ENCODE assay signal across 28 mouse cellular contexts in genomic region chr6:99428961-99429360, GRCm38 (mm10).
DNase-seq lines count a peak whose midpoint lies in the region; ATAC-seq and TF ChIP-seq lines count a peak whose summit lies in the region.
"Had no signal": no experiment of that assay in that cellular context is flagged by ENCODE, and none has a peak within 500 bp of the region (broad histone marks: within the 10 kb centered on the region; RNA-seq: fewer than 3 reads in every experiment).

No protein-coding gene starts in this region.

- no peak for TF ChIP-seq CTCF in thymus, adult 2 months (IDR thresholded peaks at IDR 0.05; ENCODE audit: borderline replicate concordance, control insufficient read depth, extremely low read depth, insufficient read depth, low read length, poor library complexity)

- no peak for ATAC-seq in erythroid progenitor cell, adult 5-6 weeks (replicated peaks; ENCODE audit: low FRiP score, poor library complexity, severe bottlenecking)
- ATAC-seq: activated CD4-positive, CD25-positive, alpha-beta regulatory T cell, adult 4 months; forebrain, embryonic 14.5 days; forebrain, postnatal 0 days; hindbrain, embryonic 16.5 days; inflammation-experienced regulatory T-cells, adult 6 months had no signal

- peak overlapping the region; percentile 83 for H3K27ac ChIP-seq in thymus, adult 2 months (ENCODE audit: control insufficient read depth, insufficient read depth, low read length)
- H3K27ac ChIP-seq: gastrocnemius, adult 2 months; heart, embryonic 15.5 days; hindbrain, embryonic 10.5 days; hindbrain, embryonic 13.5 days had no signal

- no peaks in the 10 kb centered on the region for H3K27me3 ChIP-seq in thymus, adult 2 months (ENCODE audit: control insufficient read depth, insufficient read depth, low read length)
- H3K27me3 ChIP-seq: heart, embryonic 12.5 days; heart, embryonic 15.5 days; hindbrain, embryonic 13.5 days had no signal

- WGBS in thymus, adult 2 months, result 0% methylated on average over 2 of the region's 2 CpGs

- no peaks in the 10 kb centered on the region for H3K36me3 ChIP-seq in thymus, adult 2 months (ENCODE audit: control insufficient read depth, insufficient read depth, low read length)
- H3K36me3 ChIP-seq: hindbrain, embryonic 13.5 days had no signal

- no peak for TF ChIP-seq POLR2A in thymus, adult 2 months (IDR thresholded peaks at IDR 0.05; ENCODE audit: control insufficient read depth, extremely low read depth, insufficient read depth, low read length, poor library complexity)

- no peak for DNase-seq in thymus, adult 2 months
- no peak for DNase-seq in thymus, postnatal 4 days
- DNase-seq in CD4-positive, CD25-positive, alpha-beta regulatory T cell, adult 2 months (ENCODE audit: low read depth, low spot score), result peak; percentile 71
- peak; percentile 54 for DNase-seq in T-cell, adult 2 months (ENCODE audit: low spot score)
- DNase-seq in naive thymus-derived CD4-positive, alpha-beta T cell, adult 2 months (ENCODE audit: low read depth), result peak; percentile 83
- DNase-seq in adrenal gland, postnatal 10 days, result no peak
- DNase-seq in kidney, postnatal 36 days, result no peak
- DNase-seq: adrenal gland, adult 8-10 months; adrenal gland, postnatal 36 days; B cell, adult 2 months; cerebellum, adult 18-20 months; cerebellum, adult 9-10 months; cerebellum, postnatal 14 days; forebrain, postnatal 0 days; gastrocnemius, adult 2 months; gastrocnemius, postnatal 14 days; heart, adult 18-20 months; heart, postnatal 10 days; heart, postnatal 36 days had no signal

- H3K4me3 ChIP-seq in thymus, adult 2 months (ENCODE audit: control insufficient read depth, insufficient read depth, low read length), result no peak overlapping the region
- H3K4me3 ChIP-seq: gastrocnemius, adult 2 months; heart, embryonic 12.5 days; heart, embryonic 15.5 days; hindbrain, embryonic 10.5 days; hindbrain, embryonic 13.5 days had no signal

- H3K4me1 ChIP-seq in thymus, adult 2 months (replicated peaks; ENCODE audit: control insufficient read depth, insufficient read depth, low read length), result peaks cover 45% of the 10 kb centered on the region
- H3K4me1 ChIP-seq: heart, embryonic 12.5 days had no signal

Comparison
In these comparisons a context has a peak if more than half of its experiments do, and no peak if none do; other contexts are left out.
1. DNase-seq: peak in CD4-positive, CD25-positive, alpha-beta regulatory T cell, adult 2 months (single experiment), T-cell, adult 2 months (single experiment) and naive thymus-derived CD4-positive, alpha-beta T cell, adult 2 months (single experiment); none in thymus, adult 2 months (single experiment), thymus, postnatal 4 days (single experiment), adrenal gland, postnatal 10 days (single experiment) and kidney, postnatal 36 days (0 of 2).